ENCODE assay signal across 36 mouse cellular contexts in the genomic region with DNA sequence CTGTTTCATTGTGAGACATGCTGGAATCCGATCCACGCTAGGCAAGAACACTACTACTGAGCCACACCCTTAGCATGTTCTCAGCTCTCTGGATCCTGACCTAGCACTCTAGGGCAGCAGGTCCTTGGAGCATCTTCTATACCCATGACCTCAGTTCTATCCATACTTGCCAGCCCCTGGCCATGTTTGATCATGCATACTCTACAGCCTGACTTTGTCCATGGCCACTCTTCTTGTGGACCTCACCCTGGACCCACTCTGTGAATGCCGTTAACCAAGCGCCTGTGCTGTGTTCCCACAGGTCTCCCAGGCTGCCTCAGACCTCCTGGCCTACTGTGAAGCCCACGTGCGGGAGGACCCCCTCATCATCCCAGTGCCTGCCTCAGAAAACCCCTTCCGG. TPM values are rescaled to one million over a fixed set of nuclear protein-coding genes. Genes with fewer than 3 reads are reported as not detected.
"Had no signal": no experiment of that assay in that cellular context is flagged by ENCODE, and none has a peak within 500 bp of the region (broad histone marks: within the 10 kb centered on the region; RNA-seq: fewer than 3 reads in every experiment).

No protein-coding gene starts in this region.

- ATAC-seq: liver, embryonic 12.5 days; liver, postnatal 0 days; lung, postnatal 0 days; midbrain, embryonic 13.5 days; midbrain, embryonic 15.5 days; midbrain, embryonic 16.5 days had no signal

- H3K36me3 ChIP-seq: limb, embryonic 10.5 days; limb, embryonic 12.5 days; limb, embryonic 13.5 days; limb, embryonic 15.5 days; liver, embryonic 12.5 days; liver, embryonic 13.5 days; liver, embryonic 15.5 days; lung, embryonic 15.5 days; midbrain, embryonic 10.5 days; midbrain, embryonic 12.5 days; midbrain, embryonic 13.5 days; midbrain, embryonic 15.5 days had no signal

- H3K27me3 ChIP-seq: limb, embryonic 12.5 days; limb, embryonic 13.5 days; limb, embryonic 15.5 days; liver, embryonic 12.5 days; liver, embryonic 13.5 days; liver, embryonic 15.5 days; lung, embryonic 15.5 days; midbrain, embryonic 12.5 days; midbrain, embryonic 13.5 days; midbrain, embryonic 15.5 days had no signal

- H3K27ac ChIP-seq: limb, embryonic 10.5 days; limb, embryonic 12.5 days; limb, embryonic 13.5 days; limb, embryonic 15.5 days; liver, embryonic 12.5 days; liver, embryonic 13.5 days; liver, embryonic 14.5 days; liver, embryonic 15.5 days; lung, embryonic 15.5 days; macrophage; midbrain, embryonic 10.5 days; midbrain, embryonic 12.5 days; midbrain, embryonic 13.5 days; midbrain, embryonic 15.5 days had no signal

- H3K9ac ChIP-seq: limb, embryonic 12.5 days; limb, embryonic 13.5 days; limb, embryonic 15.5 days; liver, embryonic 12.5 days; liver, embryonic 13.5 days; liver, embryonic 14.5 days; liver, embryonic 15.5 days; liver, postnatal 0 days; lung, embryonic 14.5 days; lung, embryonic 15.5 days; midbrain, embryonic 12.5 days; midbrain, embryonic 13.5 days; midbrain, embryonic 15.5 days had no signal

- DNase-seq: left cerebral cortex, postnatal 4 days; liver; liver, embryonic 13.5 days; liver, postnatal 0 days; lung, adult 18-20 months; lung, adult 2 months; lung, embryonic 14.5 days; lung, postnatal 10 days; lung, postnatal 14 days; lung, postnatal 36 days; lung, postnatal 4 days; midbrain, embryonic 14.5 days had no signal

- H3K4me3 ChIP-seq: limb, embryonic 10.5 days; limb, embryonic 12.5 days; limb, embryonic 13.5 days; limb, embryonic 15.5 days; liver, embryonic 12.5 days; liver, embryonic 13.5 days; liver, embryonic 15.5 days; lung, embryonic 15.5 days; megakaryocyte, embryonic 14.5 days; midbrain, embryonic 10.5 days; midbrain, embryonic 12.5 days; midbrain, embryonic 13.5 days; midbrain, embryonic 15.5 days; myocyte had no signal

- H3K9me3 ChIP-seq: limb, embryonic 10.5 days; limb, embryonic 12.5 days; limb, embryonic 13.5 days; limb, embryonic 15.5 days; liver, embryonic 12.5 days; liver, embryonic 13.5 days; liver, embryonic 15.5 days; lung, embryonic 15.5 days; megakaryocyte, embryonic 14.5 days; midbrain, embryonic 10.5 days; midbrain, embryonic 12.5 days; midbrain, embryonic 13.5 days; midbrain, embryonic 15.5 days had no signal

- H3K4me1 ChIP-seq: limb, embryonic 10.5 days; limb, embryonic 12.5 days; limb, embryonic 13.5 days; limb, embryonic 15.5 days; liver, embryonic 12.5 days; liver, embryonic 13.5 days; liver, embryonic 15.5 days; lung, embryonic 15.5 days; midbrain, embryonic 10.5 days; midbrain, embryonic 12.5 days; midbrain, embryonic 13.5 days; midbrain, embryonic 15.5 days had no signal

- H3K4me2 ChIP-seq: limb, embryonic 12.5 days; limb, embryonic 13.5 days; limb, embryonic 15.5 days; liver, embryonic 11.5 days; liver, embryonic 12.5 days; liver, embryonic 13.5 days; liver, embryonic 15.5 days; lung, embryonic 14.5 days; lung, embryonic 15.5 days; midbrain, embryonic 11.5 days; midbrain, embryonic 12.5 days; midbrain, embryonic 13.5 days; midbrain, embryonic 15.5 days had no signal

RNA-seq across cellular contexts. Expression of gene Gng4, which starts 41.1 kb away (rescaled TPM):
- total RNA-seq: liver, adult 2 months; megakaryocyte progenitor cell, adult 5-6 weeks; megakaryocyte, adult 5-6 weeks; megakaryocyte-erythroid progenitor cell, adult 5-6 weeks; monocyte, adult 5-6 weeks had no signal
- polyA plus RNA-seq: liver, adult 2 months; liver, embryonic 11.5 days; liver, embryonic 12.5 days; liver, postnatal 0 days had no signal
